Mouse (Mus musculus) C2C12 (cell line): ENCODE results near the gene Wnt10a.

Experiments
- CEBPB ChIP-seq: IDR thresholded peaks from one replicate; pipeline ENCODE4 v1.6.1; 2011; ENCODE audit warnings: low read depth, mild to moderate bottlenecking, control low read depth, moderate library complexity
- CTCF ChIP-seq: IDR thresholded peaks from one replicate; pipeline ENCODE4 v1.5.1; 2011; ENCODE audit not compliant: control insufficient read depth, insufficient read depth, insufficient read length
- MAX ChIP-seq: IDR thresholded peaks from one replicate; pipeline ENCODE4 v1.6.1; 2011; ENCODE audit warnings: mild to moderate bottlenecking, control low read depth
- MYOD1 ChIP-seq: IDR thresholded peaks from one replicate; pipeline ENCODE4 v1.6.1; 2011; ENCODE audit warnings: low read depth; ENCODE audit not compliant: control insufficient read depth, insufficient read length
- MYOG ChIP-seq: IDR thresholded peaks from one replicate; pipeline ENCODE4 v1.6.1; 2011; ENCODE audit not compliant: control insufficient read depth, insufficient read length; ENCODE audit errors: extremely low read depth
- USF1 ChIP-seq: IDR thresholded peaks from one replicate; pipeline ENCODE4 v1.6.1; 2011; ENCODE audit warnings: low read depth, mild to moderate bottlenecking, control low read depth, moderate library complexity

GRCm38 (mm10) chr1:74846341-74846740, 55.0 kb downstream of the Wnt10a start:
- TF ChIP-seq CTCF (no peak), MYOD1 (no peak), MAX (no peak), USF1 (no peak), CEBPB (no peak), MYOG (no peak)
